Mouse (Mus musculus): Measurements from ENCODE around the gene Cyp2d9. TPM values are rescaled to one million over a fixed set of nuclear protein-coding genes. Genes with fewer than 3 reads are reported as not detected.
"Not testable (repeated sequence)": the region's sequence is repeated elsewhere in the genome, so short reads cannot be mapped to it uniquely, and the experiment has no call there.

Cyp2d9 gene
- polyA plus RNA-seq, 1 experiment from 2014 or later: 0.32 TPM

DNA sequence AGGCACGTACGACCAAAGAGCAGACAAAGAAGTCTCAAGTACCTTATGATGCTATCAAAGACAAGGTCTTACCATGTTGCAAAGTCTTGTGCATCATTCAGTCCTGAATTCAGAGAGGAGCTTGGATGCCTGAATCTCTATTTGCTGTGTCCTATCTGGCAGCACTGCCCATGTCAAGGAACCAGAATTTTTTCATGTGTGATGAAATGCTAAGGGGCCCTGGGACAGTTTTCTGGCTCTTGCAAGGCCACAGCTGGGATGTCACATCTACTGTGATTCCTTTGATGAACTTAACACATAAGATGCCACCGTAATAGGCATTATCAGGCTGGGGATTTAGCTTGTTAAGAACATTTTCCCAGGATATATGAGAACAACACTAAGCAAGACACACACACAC lies 1.8 kb downstream of the Cyp2d9 start:
- Histone ChIP-seq H3K36me3 (ENCODE audit: control insufficient read depth, insufficient read depth, low read length) (no peaks in the 10 kb centered on the region), H3K4me2 (no peak overlapping the region), H3K4me3 (ENCODE audit: low read depth, low read length) (no peak overlapping the region), H3K27ac (ENCODE audit: low read depth, low read length) (no peak overlapping the region), H3K27me3 (replicated peaks; ENCODE audit: control insufficient read depth, insufficient read depth, low read length) (no peaks in the 10 kb centered on the region), H3K4me1 (replicated peaks; ENCODE audit: control insufficient read depth, insufficient read depth, low read length) (no peaks in the 10 kb centered on the region), H3K9ac (ENCODE audit: low read depth, low read length) (no peak overlapping the region), H3K9me3 (ENCODE audit: control insufficient read depth, low read length) (0 out of 2 replicates have a peak, but pooled peaks cover 3% of the 10 kb centered on the region)
- DNase-seq (ENCODE audit: low spot score): no peak
- no peak for ATAC-seq (replicated peaks; ENCODE audit: low FRiP score)
- 79% methylated on average over 3 of the region's 3 CpGs for WGBS

DNA sequence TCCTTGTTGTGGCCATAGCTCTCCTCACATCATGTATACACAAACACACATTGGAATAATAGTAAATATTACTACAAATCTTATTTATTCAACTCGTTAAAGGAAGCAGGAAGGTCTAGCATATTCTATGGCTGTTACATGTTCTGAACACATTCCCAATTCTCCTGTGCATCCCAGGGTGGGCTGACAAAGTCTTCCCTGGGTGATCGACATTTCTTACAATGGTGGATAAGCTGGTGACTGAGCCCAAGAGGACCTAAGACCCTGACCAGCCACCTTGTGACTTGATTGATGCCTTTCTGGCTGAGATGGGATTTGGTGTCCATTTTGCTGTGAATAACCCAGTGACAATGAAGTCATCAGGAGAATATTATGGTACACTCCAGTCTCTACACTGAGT lies 2.4 kb downstream of the Cyp2d9 start:
- H3K36me3 ChIP-seq (ENCODE audit: control insufficient read depth, insufficient read depth, low read length): no peaks in the 10 kb centered on the region
- H3K4me2 ChIP-seq: no peak overlapping the region
- no peak overlapping the region for H3K4me3 ChIP-seq (ENCODE audit: low read depth, low read length)
- H3K27me3 ChIP-seq (replicated peaks; ENCODE audit: control insufficient read depth, insufficient read depth, low read length): no peaks in the 10 kb centered on the region
- H3K9ac ChIP-seq (ENCODE audit: low read depth, low read length): no peak overlapping the region
- WGBS: 79% methylated on average over 2 of the region's 2 CpGs
- DNase-seq (ENCODE audit: low spot score) (no peak), ATAC-seq (replicated peaks; ENCODE audit: low FRiP score) (no peak)
- H3K4me1 ChIP-seq (replicated peaks; ENCODE audit: control insufficient read depth, insufficient read depth, low read length): no peaks in the 10 kb centered on the region
- 0 out of 2 replicates have a peak, but pooled peaks cover 3% of the 10 kb centered on the region for H3K9me3 ChIP-seq (ENCODE audit: control insufficient read depth, low read length)
- H3K27ac ChIP-seq (ENCODE audit: low read depth, low read length): no peak overlapping the region

DNA sequence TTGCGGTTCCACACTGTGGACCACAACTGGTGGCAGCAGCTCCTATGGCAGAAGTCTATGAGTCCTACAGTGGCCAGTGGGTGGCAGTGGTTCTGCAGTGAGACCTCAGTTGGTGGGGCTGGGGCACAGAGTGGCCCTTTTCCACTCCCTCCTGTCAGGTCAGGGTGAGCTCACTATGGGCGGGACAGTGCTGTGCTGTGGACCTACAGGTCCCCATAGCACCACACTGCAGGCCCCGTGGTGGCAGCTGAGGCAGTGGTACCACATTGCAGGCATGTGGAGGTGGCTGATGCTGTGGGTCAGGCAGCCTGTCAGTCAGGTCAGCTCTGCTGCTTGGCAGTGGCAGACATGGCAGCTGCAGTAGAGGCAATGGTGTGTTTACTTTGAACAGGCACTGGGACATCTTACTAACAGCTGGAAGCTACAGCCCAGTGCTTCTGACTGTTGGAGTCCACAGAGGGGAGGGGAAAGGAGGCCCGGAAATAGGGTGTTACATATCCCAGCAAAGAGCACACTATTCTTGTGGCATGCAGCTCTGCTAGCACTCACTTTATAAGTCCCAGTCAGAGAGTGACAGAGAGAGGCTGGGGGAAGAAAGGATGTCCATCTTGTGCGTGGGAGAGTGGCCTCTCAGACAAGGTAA lies 4.9 kb downstream of the Cyp2d9 start:
- Histone ChIP-seq H3K27ac (ENCODE audit: low read depth, low read length) (no peak overlapping the region), H3K4me3 (ENCODE audit: low read depth, low read length) (no peak overlapping the region), H3K36me3 (ENCODE audit: control insufficient read depth, insufficient read depth, low read length) (no peaks in the 10 kb centered on the region), H3K27me3 (replicated peaks; ENCODE audit: control insufficient read depth, insufficient read depth, low read length) (no peaks in the 10 kb centered on the region), H3K9ac (ENCODE audit: low read depth, low read length) (no peak overlapping the region), H3K4me1 (replicated peaks; ENCODE audit: control insufficient read depth, insufficient read depth, low read length) (no peaks in the 10 kb centered on the region), H3K9me3 (ENCODE audit: control insufficient read depth, low read length) (no peaks in the 10 kb centered on the region), H3K4me2 (no peak overlapping the region)
- ATAC-seq (replicated peaks; ENCODE audit: low FRiP score): no peak
- 67% methylated on average over 5 of the region's 5 CpGs for WGBS
- no peak for DNase-seq (ENCODE audit: low spot score)

DNA sequence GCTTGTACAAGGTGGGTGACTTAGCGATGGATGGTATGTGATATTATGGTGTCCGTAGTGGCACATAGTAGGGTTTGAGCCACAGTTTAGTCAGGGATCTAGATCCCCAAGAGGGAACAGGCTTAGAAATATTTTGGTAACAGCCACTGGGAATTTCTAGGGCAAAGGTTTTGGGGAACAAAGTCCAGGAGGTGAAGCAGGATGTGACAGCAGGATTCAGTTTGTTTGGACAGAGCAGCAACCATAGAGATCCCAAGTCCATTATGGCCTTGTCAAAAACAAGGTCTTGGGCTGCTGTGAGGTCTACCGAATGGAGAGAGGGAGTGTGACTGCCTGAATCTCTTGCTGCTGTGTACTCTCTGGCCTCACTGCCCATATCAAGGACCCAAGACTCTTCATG lies 10.4 kb downstream of the Cyp2d9 start:
- DNase-seq (ENCODE audit: low spot score): no peak
- Histone ChIP-seq H3K27ac (ENCODE audit: low read depth, low read length) (no peak overlapping the region), H3K4me2 (no peak overlapping the region), H3K9me3 (ENCODE audit: control insufficient read depth, low read length) (no peaks in the 10 kb centered on the region), H3K36me3 (ENCODE audit: control insufficient read depth, insufficient read depth, low read length) (no peaks in the 10 kb centered on the region), H3K4me3 (ENCODE audit: low read depth, low read length) (no peak overlapping the region), H3K4me1 (replicated peaks; ENCODE audit: control insufficient read depth, insufficient read depth, low read length) (no peaks in the 10 kb centered on the region), H3K27me3 (replicated peaks; ENCODE audit: control insufficient read depth, insufficient read depth, low read length) (no peaks in the 10 kb centered on the region), H3K9ac (ENCODE audit: low read depth, low read length) (no peak overlapping the region)
- 78% methylated on average over 3 of the region's 3 CpGs for WGBS
- ATAC-seq (replicated peaks; ENCODE audit: low FRiP score): no peak

DNA sequence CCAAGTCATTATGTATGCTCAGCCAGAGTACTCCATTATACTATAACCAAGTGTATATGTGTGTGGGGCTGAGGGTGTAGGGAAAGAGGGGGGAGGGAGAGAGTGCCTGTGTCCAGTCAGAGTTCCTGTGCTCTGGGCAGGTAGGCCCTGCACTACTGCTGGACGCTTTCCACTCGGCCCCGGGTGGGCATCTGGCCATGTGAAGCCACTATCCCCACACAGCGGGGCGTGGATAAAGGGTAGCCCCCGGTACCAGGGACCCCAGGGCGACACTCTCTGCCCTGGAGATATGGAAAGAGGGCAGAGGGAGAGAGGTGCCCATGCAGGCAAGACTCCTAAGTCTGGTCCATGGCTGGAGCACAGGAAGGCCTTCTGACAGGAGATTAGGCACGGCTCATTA lies 12.0 kb downstream of the Cyp2d9 start:
- Histone ChIP-seq H3K4me1 (replicated peaks; ENCODE audit: control insufficient read depth, insufficient read depth, low read length) (no peaks in the 10 kb centered on the region), H3K9me3 (ENCODE audit: control insufficient read depth, low read length) (no peaks in the 10 kb centered on the region)
- no peak for DNase-seq (ENCODE audit: low spot score)

DNA sequence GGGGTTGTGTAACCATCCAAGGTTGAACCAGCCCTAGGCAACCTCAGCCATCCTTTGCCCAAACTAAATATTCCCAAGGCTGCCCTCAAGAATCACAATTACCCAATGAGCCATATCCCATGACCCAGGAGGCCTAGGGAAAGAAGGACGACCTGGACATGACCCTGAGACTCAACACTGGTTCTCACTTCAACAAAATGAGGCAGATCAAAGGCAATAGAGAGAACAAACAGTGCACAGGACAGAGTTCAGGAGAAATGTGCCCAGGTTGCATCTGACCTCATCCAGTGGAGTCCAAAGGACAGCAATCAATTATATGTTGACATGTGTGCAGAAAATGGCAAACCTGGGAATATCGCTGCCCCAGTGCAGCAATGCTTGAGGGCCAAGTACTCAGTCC lies 16.8 kb downstream of the Cyp2d9 start:
- not testable (repeated sequence) for H3K9ac ChIP-seq (ENCODE audit: low read depth, low read length); H3K27me3 ChIP-seq (replicated peaks; ENCODE audit: control insufficient read depth, insufficient read depth, low read length); ATAC-seq (replicated peaks; ENCODE audit: low FRiP score); H3K36me3 ChIP-seq (ENCODE audit: control insufficient read depth, insufficient read depth, low read length); H3K27ac ChIP-seq (ENCODE audit: low read depth, low read length); H3K4me2 ChIP-seq; H3K4me3 ChIP-seq (ENCODE audit: low read depth, low read length); DNase-seq (ENCODE audit: low spot score); H3K4me1 ChIP-seq (replicated peaks; ENCODE audit: control insufficient read depth, insufficient read depth, low read length); H3K9me3 ChIP-seq (ENCODE audit: control insufficient read depth, low read length)
- WGBS: 54% methylated on average over 2 of the region's 2 CpGs

More for the DNA sequence above, 12.0 kb downstream of the Cyp2d9 start:
- Histone ChIP-seq H3K9ac (ENCODE audit: low read depth, low read length) (no peak overlapping the region), H3K4me3 (ENCODE audit: low read depth, low read length) (no peak overlapping the region), H3K27me3 (replicated peaks; ENCODE audit: control insufficient read depth, insufficient read depth, low read length) (no peaks in the 10 kb centered on the region), H3K27ac (ENCODE audit: low read depth, low read length) (no peak overlapping the region), H3K4me2 (no peak overlapping the region), H3K36me3 (ENCODE audit: control insufficient read depth, insufficient read depth, low read length) (no peaks in the 10 kb centered on the region)
- ATAC-seq (replicated peaks; ENCODE audit: low FRiP score): no peak
- 81% methylated on average over 8 of the region's 8 CpGs for WGBS

DNA sequence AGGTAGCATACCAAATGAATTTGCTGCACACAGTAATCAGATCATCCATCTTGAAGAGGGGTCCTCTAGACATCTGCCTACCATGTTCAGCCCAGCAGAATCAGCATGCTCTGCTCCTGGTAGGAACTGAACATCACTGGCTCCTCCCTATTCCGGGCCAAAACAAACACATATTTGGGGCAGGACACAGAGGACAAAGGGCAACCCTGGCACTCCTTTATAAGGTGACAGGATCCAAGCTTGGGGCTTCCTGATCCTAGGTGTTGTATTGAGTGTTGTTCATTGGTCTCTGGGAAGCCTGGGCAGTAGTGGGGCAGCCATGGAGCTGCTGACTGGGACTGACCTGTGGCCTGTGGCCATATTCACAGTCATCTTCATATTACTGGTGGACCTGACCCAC lies 18.9 kb downstream of the Cyp2d9 start:
- H3K4me1 ChIP-seq (replicated peaks; ENCODE audit: control insufficient read depth, insufficient read depth, low read length); H3K4me3 ChIP-seq (ENCODE audit: low read depth, low read length); ATAC-seq (replicated peaks; ENCODE audit: low FRiP score); H3K27me3 ChIP-seq (replicated peaks; ENCODE audit: control insufficient read depth, insufficient read depth, low read length); H3K36me3 ChIP-seq (ENCODE audit: control insufficient read depth, insufficient read depth, low read length); H3K27ac ChIP-seq (ENCODE audit: low read depth, low read length); H3K9me3 ChIP-seq (ENCODE audit: control insufficient read depth, low read length); H3K9ac ChIP-seq (ENCODE audit: low read depth, low read length); H3K4me2 ChIP-seq; DNase-seq (ENCODE audit: low spot score): not testable (repeated sequence)
- 71% methylated on average over 1 of the region's 1 CpGs for WGBS

DNA sequence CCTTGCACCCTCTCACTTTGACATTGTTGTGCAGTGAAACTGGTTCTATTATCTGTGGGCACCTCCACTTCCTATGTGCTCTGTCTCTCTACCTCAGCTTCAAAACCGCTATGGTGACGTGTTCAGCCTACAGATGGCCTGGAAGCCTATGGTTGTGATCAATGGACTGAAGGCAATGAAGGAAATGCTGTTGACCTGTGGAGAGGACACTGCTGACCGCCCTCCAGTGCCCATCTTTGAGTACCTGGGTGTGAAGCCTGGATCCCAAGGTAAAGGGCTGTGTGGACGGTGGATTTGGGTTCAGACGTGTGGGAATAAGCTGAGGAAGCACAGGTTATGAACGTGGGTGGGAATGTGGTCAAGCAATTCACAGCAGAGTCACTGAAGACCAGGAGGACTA lies 20.3 kb downstream of the Cyp2d9 start:
- not testable (repeated sequence) for H3K9me3 ChIP-seq (ENCODE audit: control insufficient read depth, low read length); H3K4me2 ChIP-seq; DNase-seq (ENCODE audit: low spot score); H3K4me3 ChIP-seq (ENCODE audit: low read depth, low read length); H3K9ac ChIP-seq (ENCODE audit: low read depth, low read length); H3K27me3 ChIP-seq (replicated peaks; ENCODE audit: control insufficient read depth, insufficient read depth, low read length); H3K36me3 ChIP-seq (ENCODE audit: control insufficient read depth, insufficient read depth, low read length); H3K4me1 ChIP-seq (replicated peaks; ENCODE audit: control insufficient read depth, insufficient read depth, low read length); H3K27ac ChIP-seq (ENCODE audit: low read depth, low read length); ATAC-seq (replicated peaks; ENCODE audit: low FRiP score)
- 74% methylated on average over 6 of the region's 6 CpGs for WGBS

DNA sequence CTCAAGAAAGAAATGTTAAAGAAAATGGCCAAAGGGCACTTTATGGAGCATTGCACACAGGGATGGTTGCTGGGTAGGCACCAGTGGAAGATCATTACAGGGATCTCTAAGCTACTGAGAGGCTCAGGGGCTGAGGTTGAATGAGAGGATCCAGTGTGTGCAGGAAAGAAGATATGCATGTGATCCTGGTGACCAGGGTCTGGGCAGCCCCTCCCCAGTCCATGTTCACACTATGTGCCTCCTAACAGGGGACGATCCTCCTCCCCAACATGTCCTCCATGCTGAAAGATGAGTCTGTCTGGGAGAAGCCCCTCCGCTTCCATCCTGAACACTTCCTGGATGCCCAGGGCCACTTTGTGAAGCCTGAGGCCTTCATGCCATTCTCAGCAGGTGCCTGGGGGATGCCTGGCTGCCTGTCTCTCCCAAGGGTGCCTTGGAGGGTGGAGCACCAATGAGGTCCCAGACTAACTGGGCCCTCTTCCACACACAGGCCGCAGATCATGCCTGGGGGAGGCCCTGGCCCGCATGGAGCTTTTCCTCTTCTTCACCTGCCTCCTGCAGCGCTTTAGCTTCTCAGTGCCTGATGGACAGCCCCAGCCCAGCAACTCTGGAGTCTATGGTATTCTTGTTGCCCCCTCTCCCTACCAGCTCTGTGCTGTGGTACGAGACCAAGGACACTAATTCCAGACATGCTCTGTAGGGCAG lies 23.0 kb downstream of the Cyp2d9 start:
- not testable (repeated sequence) for ATAC-seq (replicated peaks; ENCODE audit: low FRiP score); DNase-seq (ENCODE audit: low spot score)
- 84% methylated on average over 6 of the region's 6 CpGs for whole genome bisulfite sequencing

More for the DNA sequence above, 23.0 kb downstream of the Cyp2d9 start:
- H3K27ac ChIP-seq (ENCODE audit: low read depth, low read length); H3K4me3 ChIP-seq (ENCODE audit: low read depth, low read length); H3K27me3 ChIP-seq (replicated peaks; ENCODE audit: control insufficient read depth, insufficient read depth, low read length); H3K4me2 ChIP-seq; H3K9me3 ChIP-seq (ENCODE audit: control insufficient read depth, low read length); H3K4me1 ChIP-seq (replicated peaks; ENCODE audit: control insufficient read depth, insufficient read depth, low read length); H3K36me3 ChIP-seq (ENCODE audit: control insufficient read depth, insufficient read depth, low read length); H3K9ac ChIP-seq (ENCODE audit: low read depth, low read length): not testable (repeated sequence)

Measured in liver, embryonic 11.5 days (tissue).